Mouse (Mus musculus): ENCODE results near the gene Iqcf3. TPM values are rescaled to one million over a fixed set of nuclear protein-coding genes. Genes with fewer than 3 reads are reported as not detected.

The Iqcf3 gene
- polyA plus RNA-seq, 1 experiment from 2014 or later = not detected

DNA sequence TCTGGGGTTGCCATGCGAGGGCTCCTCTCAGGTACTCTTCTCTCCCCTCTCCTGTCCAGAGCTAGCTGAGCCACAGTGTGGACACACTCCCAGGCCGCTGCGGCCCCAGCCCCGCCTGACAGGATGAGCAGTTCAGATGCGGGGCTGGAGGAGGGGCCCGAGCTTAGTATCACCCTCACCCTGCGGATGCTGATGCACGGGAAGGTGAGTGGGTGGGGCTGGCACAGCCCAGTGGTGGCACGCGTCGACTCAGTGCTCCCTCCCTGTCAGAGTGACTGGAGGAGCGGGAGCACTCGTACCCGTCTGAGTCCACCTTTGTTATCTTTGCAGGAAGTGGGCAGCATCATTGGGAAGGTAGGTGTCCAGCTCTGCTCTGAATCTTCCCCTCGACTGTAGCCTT, 101.5 kb downstream of the Iqcf3 start:
- Histone ChIP-seq H3K4me2 (ENCODE audit: low read depth, low read length, severe bottlenecking) (no peak overlapping the region), H3K36me3 (ENCODE audit: control insufficient read depth, insufficient read depth, low read length) (peaks cover 19% of the 10 kb centered on the region), H3K9ac (ENCODE audit: low read length) (no peak overlapping the region), H3K4me1 (replicated peaks; ENCODE audit: control insufficient read depth, insufficient read depth, low read length) (peaks cover 42% of the 10 kb centered on the region), H3K9me3 (ENCODE audit: control insufficient read depth, low read length) (no peaks in the 10 kb centered on the region), H3K4me3 (ENCODE audit: low read depth, low read length) (no peak overlapping the region), H3K27me3 (ENCODE audit: control insufficient read depth, insufficient read depth, low read length) (peaks cover 3% of the 10 kb centered on the region; the same call in 1 of the 2 replicates), H3K27ac (ENCODE audit: low read depth, low read length) (no peak overlapping the region)
- no peak for DNase-seq (ENCODE audit: low spot score)
- WGBS = 89% methylated on average over 15 of the region's 15 CpGs
- ATAC-seq (replicated peaks; ENCODE audit: low FRiP score) = no peak

DNA sequence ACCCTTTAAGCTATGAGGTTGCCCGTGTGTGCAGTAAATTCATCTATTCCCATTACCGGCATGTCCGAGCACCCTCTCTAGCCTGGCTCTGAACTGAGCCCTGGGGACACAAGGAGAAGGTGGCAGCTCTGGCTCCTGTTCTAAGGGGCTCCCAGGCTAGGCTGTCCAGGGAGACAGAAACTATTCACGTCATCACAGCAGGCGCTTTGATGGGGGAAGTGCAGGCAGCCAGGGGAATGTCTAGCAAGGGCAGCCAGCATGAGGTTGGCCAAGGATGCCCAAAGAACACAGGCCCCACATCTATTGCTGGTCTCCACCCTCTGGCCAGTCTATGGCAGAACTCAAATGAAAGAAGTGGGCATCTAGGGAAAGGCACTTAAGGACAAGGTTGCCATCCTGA, 103.5 kb downstream of the Iqcf3 start:
- Histone ChIP-seq H3K4me3 (ENCODE audit: low read depth, low read length) (no peak overlapping the region), H3K4me2 (ENCODE audit: low read depth, low read length, severe bottlenecking) (peak overlapping the region; percentile 73), H3K4me1 (replicated peaks; ENCODE audit: control insufficient read depth, insufficient read depth, low read length) (peaks cover 36% of the 10 kb centered on the region), H3K27ac (ENCODE audit: low read depth, low read length) (peak overlapping the region; percentile 31; the same call in 1 of the 2 replicates), H3K36me3 (ENCODE audit: control insufficient read depth, insufficient read depth, low read length) (peaks cover 12% of the 10 kb centered on the region), H3K27me3 (ENCODE audit: control insufficient read depth, insufficient read depth, low read length) (no peaks in the 10 kb centered on the region), H3K9ac (ENCODE audit: low read length) (peak overlapping the region; percentile 98), H3K9me3 (ENCODE audit: control insufficient read depth, low read length) (no peaks in the 10 kb centered on the region)
- 64% methylated on average over 5 of the region's 5 CpGs for WGBS
- ATAC-seq (replicated peaks; ENCODE audit: low FRiP score) (no peak), DNase-seq (ENCODE audit: low spot score) (no peak)

DNA sequence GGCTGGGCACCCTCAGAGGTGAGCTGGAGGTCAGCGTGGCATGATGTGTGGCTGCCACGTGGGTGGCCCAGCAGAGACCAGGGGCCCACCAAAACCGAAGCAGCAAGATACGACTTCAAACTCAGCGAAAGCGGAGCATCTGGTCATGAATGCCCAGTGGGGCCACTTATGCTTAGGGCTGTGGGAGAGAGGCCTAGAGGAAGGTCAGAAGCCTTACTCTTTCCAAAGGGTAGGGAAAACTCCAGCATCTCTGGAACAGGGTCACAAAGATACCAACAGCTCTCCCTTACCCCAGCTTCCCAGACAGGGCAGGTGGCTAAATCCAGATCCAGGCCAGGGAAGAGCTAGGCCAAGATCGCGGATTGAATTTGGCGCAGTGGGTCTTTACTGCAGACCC, 104.3 kb downstream of the Iqcf3 start:
- H3K36me3 ChIP-seq (ENCODE audit: control insufficient read depth, insufficient read depth, low read length) = peaks cover 12% of the 10 kb centered on the region
- H3K9ac ChIP-seq (ENCODE audit: low read length) = peak overlapping the region; percentile 98
- H3K9me3 ChIP-seq (ENCODE audit: control insufficient read depth, low read length) = no peaks in the 10 kb centered on the region
- peaks cover 44% of the 10 kb centered on the region for H3K4me1 ChIP-seq (replicated peaks; ENCODE audit: control insufficient read depth, insufficient read depth, low read length)
- peak overlapping the region; percentile 85; the same call in 1 of the 2 replicates for H3K4me3 ChIP-seq (ENCODE audit: low read depth, low read length)
- WGBS = 46% methylated on average over 9 of the region's 9 CpGs
- DNase-seq (ENCODE audit: low spot score) (no peak), ATAC-seq (replicated peaks; ENCODE audit: low FRiP score) (no peak)
- H3K4me2 ChIP-seq (ENCODE audit: low read depth, low read length, severe bottlenecking) = peak overlapping the region; percentile 73
- H3K27ac ChIP-seq (ENCODE audit: low read depth, low read length) = peak overlapping the region; percentile 42; the same call in 1 of the 2 replicates
- H3K27me3 ChIP-seq (ENCODE audit: control insufficient read depth, insufficient read depth, low read length) = no peaks in the 10 kb centered on the region

DNA sequence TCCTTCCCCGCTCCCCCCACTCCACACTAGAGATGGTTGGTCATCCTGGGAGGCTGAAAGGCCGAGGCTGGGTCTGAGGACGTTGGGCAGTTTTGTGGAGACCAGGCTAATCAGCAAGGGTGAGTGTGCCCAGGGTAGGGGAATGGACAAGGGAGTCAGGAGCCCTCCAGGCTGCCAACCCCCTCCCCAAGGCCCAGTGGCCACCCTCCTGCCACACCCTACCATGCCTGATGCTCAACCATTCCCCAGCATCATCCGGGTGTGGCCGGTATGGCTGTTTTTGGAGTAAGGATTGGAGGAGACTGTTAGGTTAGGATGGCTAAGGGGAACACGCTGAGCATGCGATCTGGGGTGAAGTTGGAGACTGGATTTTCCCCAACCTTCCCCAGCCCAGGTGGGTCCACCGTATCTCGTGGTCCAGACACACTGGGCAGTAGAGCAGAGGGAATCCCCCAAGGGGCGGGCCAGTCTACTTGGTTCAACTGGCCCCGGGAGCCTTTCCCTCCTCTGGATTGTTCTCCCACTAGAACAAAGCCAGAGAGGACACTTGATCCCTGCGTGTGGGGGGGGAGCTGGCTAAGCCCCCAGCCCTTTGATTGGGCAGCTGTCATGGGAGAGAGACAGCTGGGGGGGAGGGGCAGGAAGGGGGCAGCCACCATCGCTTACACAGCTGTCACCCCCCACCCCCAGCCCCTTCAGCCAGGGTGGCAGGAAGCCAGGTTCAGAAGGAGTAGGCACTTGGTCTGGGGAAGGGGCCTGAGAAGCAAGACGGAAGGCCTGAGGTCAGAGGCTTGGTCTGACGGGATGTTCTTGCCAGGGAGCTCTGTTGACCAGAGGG, 104.9 kb downstream of the Iqcf3 start:
- ATAC-seq (replicated peaks; ENCODE audit: low FRiP score) = no peak
- peak overlapping the region; percentile 98 for H3K9ac ChIP-seq (ENCODE audit: low read length)
- peaks cover 9% of the 10 kb centered on the region for H3K36me3 ChIP-seq (ENCODE audit: control insufficient read depth, insufficient read depth, low read length)
- H3K27me3 ChIP-seq (ENCODE audit: control insufficient read depth, insufficient read depth, low read length) = no peaks in the 10 kb centered on the region
- peak; percentile 79 for DNase-seq (ENCODE audit: low spot score)
- WGBS = 30% methylated on average over 15 of the region's 15 CpGs
- H3K4me2 ChIP-seq (ENCODE audit: low read depth, low read length, severe bottlenecking) = peak overlapping the region; percentile 73
- H3K4me3 ChIP-seq (ENCODE audit: low read depth, low read length) = peak overlapping the region; percentile 85
- H3K4me1 ChIP-seq (replicated peaks; ENCODE audit: control insufficient read depth, insufficient read depth, low read length) = peaks cover 48% of the 10 kb centered on the region
- H3K9me3 ChIP-seq (ENCODE audit: control insufficient read depth, low read length) = no peaks in the 10 kb centered on the region
- H3K27ac ChIP-seq (ENCODE audit: low read depth, low read length) = peak overlapping the region; percentile 89

DNA sequence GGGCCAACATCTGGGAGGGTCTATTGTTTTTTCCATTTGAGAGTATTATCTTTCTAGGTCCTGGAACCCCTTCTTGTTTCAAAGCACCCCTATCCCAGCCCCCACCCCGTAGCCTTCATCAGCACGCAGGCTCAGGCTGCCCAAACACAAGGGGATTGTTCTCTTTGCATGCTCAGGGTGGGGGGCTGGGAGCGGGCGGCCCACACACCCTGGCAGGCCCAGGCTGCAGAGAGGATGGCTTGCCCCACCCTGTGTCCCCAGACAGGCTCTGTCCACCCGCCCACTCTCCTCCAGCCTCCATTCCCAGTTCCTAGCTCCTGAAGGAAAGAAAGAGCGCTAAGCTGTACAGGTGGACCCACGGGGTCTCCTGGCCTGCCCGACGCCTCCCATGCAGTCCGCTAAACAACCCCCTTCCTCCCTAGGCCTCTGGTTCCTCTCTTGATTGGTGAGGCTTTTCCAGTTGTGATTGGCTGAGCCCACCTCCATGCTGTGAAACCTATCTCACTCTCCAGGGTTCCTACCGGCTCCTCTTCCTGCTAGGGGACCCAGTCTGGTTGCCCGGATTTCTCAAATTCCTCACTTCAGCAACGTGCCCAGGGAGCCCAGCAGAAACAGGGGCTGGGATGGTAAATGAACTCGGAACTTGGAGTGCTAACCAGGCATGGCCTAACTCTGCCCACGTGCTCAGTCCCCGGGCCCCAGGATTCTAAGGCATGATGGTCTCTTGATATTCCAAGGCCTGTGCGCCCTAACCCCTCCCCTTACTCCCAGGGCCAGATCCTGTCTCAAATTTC, 106.3 kb downstream of the Iqcf3 start:
- ATAC-seq (replicated peaks; ENCODE audit: low FRiP score) = peak; percentile 26
- DNase-seq (ENCODE audit: low spot score) = peak; percentile 77
- under 1% methylated on average over 17 of the region's 17 CpGs for WGBS
- Histone ChIP-seq H3K4me3 (ENCODE audit: low read depth, low read length) (peak overlapping the region; percentile 85), H3K9me3 (ENCODE audit: control insufficient read depth, low read length) (no peaks in the 10 kb centered on the region), H3K27me3 (ENCODE audit: control insufficient read depth, insufficient read depth, low read length) (no peaks in the 10 kb centered on the region), H3K36me3 (ENCODE audit: control insufficient read depth, insufficient read depth, low read length) (no peaks in the 10 kb centered on the region; the same call in 1 of the 2 replicates), H3K4me1 (replicated peaks; ENCODE audit: control insufficient read depth, insufficient read depth, low read length) (peaks cover 50% of the 10 kb centered on the region), H3K4me2 (ENCODE audit: low read depth, low read length, severe bottlenecking) (peak overlapping the region; percentile 73), H3K27ac (ENCODE audit: low read depth, low read length) (peak overlapping the region; percentile 89), H3K9ac (ENCODE audit: low read length) (peak overlapping the region; percentile 98)

DNA sequence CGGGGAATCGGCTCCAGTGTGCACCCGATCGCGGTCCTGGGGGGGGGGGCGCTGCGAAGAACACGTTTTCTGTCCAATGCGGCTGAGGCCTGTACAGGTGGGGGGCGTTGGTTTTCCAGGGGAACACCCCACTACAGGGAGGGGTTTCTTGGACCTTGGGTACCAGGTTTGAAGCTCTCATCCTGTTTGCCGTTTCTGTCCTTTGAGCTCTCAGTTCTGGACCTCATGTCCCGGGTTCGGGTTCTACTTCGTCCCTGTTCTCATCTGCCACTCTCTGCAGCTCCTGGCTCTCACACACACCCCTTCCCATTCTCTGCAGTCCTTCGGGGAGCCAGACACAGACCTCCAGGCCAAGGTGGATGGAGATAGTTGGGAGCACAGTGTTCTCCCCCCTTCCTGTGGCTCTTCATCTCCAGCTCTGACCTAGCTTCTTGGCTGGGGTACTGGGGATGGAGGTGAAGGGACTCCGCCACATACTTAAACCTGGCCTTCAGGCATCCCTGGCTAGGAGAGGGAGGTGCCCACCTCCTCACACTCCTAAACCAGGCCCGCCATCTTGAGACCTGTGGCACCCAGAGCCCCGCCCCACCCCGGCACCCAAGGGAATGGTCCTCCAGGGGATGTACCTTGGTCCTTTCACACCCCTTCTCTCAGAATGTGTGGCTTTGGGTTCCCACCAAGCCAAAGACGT, 107.2 kb downstream of the Iqcf3 start:
- no peak for DNase-seq (ENCODE audit: low spot score)
- H3K36me3 ChIP-seq (ENCODE audit: control insufficient read depth, insufficient read depth, low read length) = no peaks in the 10 kb centered on the region
- peak; percentile 9 for ATAC-seq (replicated peaks; ENCODE audit: low FRiP score)
- H3K4me2 ChIP-seq (ENCODE audit: low read depth, low read length, severe bottlenecking) = peak overlapping the region; percentile 73
- peak overlapping the region; percentile 89 for H3K27ac ChIP-seq (ENCODE audit: low read depth, low read length)
- peak overlapping the region; percentile 85 for H3K4me3 ChIP-seq (ENCODE audit: low read depth, low read length)
- H3K9ac ChIP-seq (ENCODE audit: low read length) = peak overlapping the region; percentile 98
- no peaks in the 10 kb centered on the region for H3K9me3 ChIP-seq (ENCODE audit: control insufficient read depth, low read length)
- H3K27me3 ChIP-seq (ENCODE audit: control insufficient read depth, insufficient read depth, low read length) = no peaks in the 10 kb centered on the region
- WGBS = under 1% methylated on average over 15 of the region's 20 CpGs
- peaks cover 48% of the 10 kb centered on the region for H3K4me1 ChIP-seq (replicated peaks; ENCODE audit: control insufficient read depth, insufficient read depth, low read length)

DNA sequence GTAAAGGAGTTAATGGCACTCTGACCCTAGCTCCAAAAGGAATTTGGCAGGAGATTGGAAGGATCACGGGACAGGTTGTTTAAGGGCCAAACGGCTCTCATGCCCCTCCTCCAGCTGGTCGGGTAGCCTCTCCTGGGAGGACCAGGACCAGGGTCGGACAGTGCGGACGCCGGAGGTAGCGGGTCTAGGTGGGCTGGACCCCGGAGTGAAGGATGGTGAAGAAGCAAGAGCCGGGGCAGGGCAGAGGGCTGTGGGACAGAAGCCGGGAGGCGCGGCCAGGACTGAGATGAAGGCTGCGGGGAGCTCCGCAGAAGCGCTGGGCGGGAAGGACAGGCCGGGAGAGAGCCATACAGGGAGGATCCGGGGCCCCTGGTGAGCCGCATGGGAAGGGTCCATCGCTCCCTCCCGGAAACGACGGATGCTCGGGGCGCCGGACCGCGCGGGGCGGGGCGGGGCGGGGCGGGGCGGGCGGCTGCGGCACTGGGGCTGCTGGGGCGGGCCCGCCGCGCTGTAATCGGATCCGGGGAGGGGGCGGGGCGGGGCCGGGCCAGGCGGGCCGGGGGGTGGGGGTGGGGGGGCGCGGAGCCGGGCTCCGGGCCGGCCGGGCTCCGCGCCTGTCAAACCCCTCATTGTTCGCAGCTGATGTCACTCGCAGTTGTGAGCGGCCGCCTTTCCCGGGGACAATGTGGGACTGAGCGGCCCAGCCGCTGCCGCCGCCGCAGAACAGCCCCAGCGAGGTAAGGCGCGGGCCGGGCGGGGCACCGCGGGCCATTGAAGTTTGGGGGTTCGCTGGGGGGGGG, 108.0 kb downstream of the Iqcf3 start, which contains the start of gene Pcbp4:
Gene Pcbp4, plus strand, starts transcription at position 21 of the 800 bp plus-strand sequence.
- peak within 1 kb of the TSS; percentile 73 for H3K4me2 ChIP-seq (ENCODE audit: low read depth, low read length, severe bottlenecking)
- H3K4me1 ChIP-seq (replicated peaks; ENCODE audit: control insufficient read depth, insufficient read depth, low read length) = peaks cover 48% of the 10 kb centered on the region
- H3K36me3 ChIP-seq (ENCODE audit: control insufficient read depth, insufficient read depth, low read length) = no peaks in the 10 kb centered on the region
- under 1% methylated on average over 47 of the region's 74 CpGs for WGBS
- no peaks in the 10 kb centered on the region for H3K9me3 ChIP-seq (ENCODE audit: control insufficient read depth, low read length)
- DNase-seq (ENCODE audit: low spot score) = peak; percentile 94
- H3K9ac ChIP-seq (ENCODE audit: low read length) = peak within 1 kb of the TSS; percentile 98
- peak within 1 kb of the TSS; percentile 85 for H3K4me3 ChIP-seq (ENCODE audit: low read depth, low read length)
- H3K27me3 ChIP-seq (ENCODE audit: control insufficient read depth, insufficient read depth, low read length) = no peaks in the 10 kb centered on the region
- ATAC-seq (replicated peaks; ENCODE audit: low FRiP score) = peak; percentile 80
- H3K27ac ChIP-seq (ENCODE audit: low read depth, low read length) = peak within 1 kb of the TSS; percentile 89
